Mouse (Mus musculus) layer of hippocampus, postnatal 36 days (tissue): ENCODE results near the gene Ggn. TPM values are rescaled to one million over a fixed set of nuclear protein-coding genes. Genes with fewer than 3 reads are reported as not detected.
"Not testable (repeated sequence)": the region's sequence is repeated elsewhere in the genome, so short reads cannot be mapped to it uniquely, and the experiment has no call there.

Experiments
- DNase-seq, 2 experiments: peaks; one replicate each; pipeline ENCODE4 v3.0.0; 2022
- total RNA-seq, 2 experiments: library from RNA; stranded (reverse); gene quantifications; 2 replicates each; pipeline ENCODE4 v1.2.3; 2021

Gene Ggn
- total RNA-seq, 2 experiments from 2014 or later: 0.76 to 0.77 TPM

DNA sequence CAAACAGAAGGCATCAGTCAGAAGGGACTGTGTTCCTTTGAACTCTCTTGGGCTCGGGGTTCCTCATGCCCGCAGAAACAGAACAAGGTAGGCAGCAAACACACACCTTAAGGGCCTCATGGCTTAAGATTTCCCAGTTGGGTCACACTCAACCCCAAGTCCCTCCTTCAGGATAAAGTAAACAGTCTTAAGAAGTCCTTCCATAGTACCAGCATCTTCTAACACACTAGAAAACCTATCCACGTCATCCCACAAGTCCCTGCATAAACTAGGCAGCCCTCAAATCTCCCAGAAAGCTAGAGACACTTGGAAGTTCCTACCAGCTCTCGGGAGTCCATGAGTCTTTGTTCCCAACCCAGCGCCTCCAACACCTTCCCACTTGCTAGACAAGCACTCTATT, 7.7 kb upstream of the Ggn start:
- no peak for DNase-seq

- DNase-seq: no peak
These were observed 7.1 kb upstream of the Ggn start for GRCm38 (mm10) chr7:29162750-29163525.

GRCm38 (mm10) chr7:29167656-29168055, 2.4 kb upstream of the Ggn start:
- no peak for DNase-seq

DNA sequence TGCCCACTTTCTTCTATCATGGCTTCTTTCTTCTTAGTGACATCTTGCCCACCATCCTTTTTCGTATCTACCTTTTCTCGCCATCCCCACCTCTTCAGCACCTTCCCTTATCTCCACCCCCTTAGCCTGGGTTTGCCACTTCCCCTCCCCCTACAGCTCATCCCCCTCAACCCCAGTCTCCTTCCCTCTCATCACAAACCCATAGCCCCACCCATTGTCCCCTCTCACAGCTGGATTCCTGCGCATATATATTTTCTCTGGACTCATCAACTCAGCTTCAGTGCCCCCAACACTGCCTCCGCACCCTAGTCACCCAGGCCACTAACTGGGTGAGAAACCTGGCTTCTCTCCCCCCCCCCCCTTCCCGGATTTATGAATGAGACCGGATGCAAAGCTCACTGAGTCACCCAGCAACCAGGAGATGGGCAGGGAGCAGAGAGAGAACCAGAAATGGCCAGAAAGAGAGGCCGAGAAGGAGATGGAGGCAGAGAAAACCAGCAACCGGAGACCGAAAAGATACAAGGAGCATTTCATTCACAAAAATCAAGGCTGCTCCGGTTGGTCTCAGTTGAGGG, 1.8 kb upstream of the Ggn start:
- no peak for DNase-seq

- DNase-seq: peak in 1 of 2 experiments; percentile 33
These were observed 1.2 kb upstream of the Ggn start for GRCm38 (mm10) chr7:29168791-29169230.

DNA sequence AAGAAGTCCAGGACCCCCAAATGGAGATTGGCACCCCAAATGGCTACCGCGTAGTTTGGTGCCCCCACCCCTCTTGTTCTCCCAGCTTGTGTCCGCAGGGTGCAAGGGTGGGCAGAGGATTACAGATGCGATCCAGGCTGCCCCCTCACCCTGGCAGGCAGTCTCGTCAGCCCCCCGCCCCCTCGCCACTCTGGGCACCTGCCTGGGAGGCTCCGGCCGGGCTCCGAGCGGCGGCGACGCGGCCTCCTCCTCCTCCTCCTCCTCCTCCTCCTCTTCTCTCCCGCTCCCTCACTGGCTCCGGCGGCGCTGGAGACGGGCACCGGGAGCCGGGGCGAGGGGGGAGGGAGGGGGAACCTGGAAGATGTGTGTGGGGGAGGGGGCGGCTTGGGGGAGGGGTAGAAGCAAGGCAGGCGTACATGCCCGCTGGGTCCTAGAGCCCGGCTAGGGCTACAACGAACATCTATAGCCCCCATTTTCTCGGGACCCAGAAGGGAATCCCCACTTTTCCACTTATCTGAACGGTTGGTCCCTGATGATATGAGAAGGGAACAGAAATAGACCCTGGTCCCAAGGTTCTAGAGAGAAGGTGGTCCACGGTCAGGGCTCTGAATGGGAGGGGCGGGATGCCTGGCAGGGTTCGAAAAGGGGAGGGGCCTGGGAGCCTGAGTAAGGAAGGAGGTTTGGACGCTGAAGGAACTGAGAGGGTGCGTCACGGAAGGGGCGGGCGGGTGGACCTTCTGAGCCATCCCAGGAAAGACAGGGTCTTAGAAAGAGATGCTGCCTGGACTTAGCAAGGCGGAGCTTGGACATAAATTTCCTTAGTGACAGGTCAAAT, 562 bp upstream of the Ggn start:
- DNase-seq: peak; percentile 80 to 81

DNA sequence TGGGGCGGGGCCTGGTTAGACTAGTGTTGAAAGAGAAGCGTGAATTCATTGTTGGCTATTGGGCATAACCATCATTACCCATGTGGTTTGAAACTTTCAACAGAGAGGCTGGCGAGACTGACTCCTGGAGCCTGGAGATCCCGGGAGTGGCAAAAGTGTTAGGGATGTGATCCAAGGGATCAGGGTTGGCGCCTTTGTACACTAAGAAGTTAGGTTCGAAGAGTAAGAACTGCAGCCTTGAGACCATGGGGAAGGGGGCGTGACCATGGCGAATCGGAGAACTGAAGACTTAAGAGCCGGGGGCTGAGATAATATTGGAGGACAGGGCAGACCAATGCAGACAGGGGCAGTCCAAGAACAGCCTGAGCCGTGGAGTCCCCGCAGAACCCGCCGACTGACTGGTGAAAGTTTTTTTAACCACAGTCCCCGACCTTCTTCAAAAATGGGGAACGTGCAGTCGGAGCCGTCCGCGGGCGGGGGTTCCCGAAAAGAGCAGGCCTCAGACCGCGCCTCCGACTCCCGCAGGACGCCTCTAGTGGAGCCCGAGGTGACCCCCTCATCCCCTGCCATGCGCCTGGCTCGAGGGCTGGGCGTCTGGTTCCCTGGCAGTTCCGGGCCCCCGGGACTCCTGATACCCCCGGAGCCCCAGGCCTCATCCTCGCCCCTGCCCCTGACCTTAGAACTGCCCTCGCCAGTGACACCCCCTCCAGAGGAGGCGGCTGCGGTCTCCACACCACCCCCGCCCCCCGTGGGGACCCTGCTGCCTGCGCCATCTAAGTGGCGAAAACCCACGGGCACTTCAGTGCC, 948 bp downstream of the Ggn start:
- no peak for DNase-seq

GRCm38 (mm10) chr7:29171562-29172097, 1.6 kb downstream of the Ggn start:
- no peak for DNase-seq

DNA sequence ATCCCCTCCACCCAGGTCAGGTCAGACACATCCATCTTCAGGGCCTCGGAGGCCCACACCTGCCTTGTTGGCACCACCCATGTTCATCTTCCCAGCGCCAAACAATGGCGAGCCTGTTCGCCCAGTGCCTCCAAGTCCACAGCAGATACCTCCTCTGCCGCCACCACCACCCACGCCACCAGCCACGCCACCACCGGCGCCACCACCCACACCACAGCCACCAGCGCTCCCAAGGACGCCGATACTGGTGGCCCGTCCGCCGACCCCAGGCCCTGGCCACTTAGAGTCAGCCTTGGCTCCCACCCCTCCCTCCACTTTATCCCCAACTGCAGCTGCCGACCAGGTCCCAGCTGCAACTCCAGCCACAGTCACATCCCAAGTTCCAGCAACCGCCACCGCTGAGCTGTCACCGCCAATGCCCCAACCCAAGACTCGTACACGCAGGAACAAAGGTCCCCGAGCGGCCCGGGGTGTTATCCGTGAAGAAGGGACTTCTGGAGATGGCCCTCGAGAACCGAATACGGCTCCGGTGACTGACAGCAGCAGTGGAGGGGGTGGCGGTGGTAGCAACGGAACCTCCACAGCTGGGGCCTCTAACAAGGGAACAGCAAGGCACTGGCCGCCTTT, 2.5 kb downstream of the Ggn start:
- DNase-seq: no peak

- no peak for DNase-seq
These were observed 8.1 kb downstream of the Ggn start for GRCm38 (mm10) chr7:29178106-29178505.

DNA sequence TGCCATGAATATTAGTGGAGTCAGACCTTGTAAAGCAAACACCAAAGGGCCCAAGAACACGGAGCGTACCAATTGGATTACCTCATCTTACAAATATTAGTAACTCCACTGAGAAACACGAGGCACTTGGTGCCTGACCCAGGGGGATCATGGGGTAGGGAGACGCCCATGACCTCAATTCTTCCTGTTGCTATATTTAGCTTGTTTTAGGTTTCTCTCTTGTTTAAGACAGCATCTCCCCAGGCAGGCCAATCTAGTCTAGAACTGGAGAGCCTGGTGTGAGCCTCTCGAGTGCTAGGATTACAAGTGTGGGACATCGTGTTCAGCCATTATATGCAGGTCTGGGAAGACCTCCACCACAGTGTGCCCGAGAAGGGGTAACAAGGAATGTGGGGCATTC, 9.3 kb downstream of the Ggn start:
- DNase-seq: no peak

DNA sequence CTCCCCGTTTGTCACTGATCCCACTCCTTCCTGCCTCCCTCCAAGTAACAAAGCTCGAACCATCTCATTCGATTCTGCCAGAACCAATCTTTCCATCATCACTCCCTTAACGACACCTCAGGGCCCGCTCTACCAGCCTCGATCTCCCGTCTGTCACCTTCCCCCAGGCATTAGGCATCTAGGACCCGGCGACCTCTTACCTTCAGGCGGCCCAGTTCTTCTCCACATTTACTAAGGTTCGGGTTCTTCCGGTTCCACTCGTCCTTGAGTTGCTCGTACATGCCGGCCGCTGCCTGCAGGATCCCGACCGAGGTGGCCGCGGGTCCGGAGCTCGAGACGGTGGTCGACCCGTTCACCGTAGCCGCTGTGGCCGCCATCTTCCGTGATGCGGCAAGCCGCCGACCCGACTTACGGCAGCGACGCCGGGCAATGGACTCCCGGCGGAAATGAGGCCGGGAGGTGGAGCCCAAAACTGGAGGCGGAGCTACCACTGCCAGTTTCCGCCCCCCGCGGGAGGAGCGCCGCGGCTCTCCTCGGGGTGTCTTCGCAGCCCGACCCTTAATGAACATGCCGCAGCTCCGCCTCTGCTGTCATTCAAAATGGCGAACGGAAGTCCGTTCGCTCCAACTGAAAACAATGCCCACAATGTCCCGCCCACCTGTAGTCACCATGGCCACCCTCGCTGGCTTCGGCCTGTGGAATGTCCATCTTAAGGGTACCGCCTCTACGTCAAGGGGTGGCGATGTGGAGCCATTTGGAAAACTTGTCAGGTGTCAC, 10.3 kb downstream of the Ggn start, which contains the start of gene Psmd8:
Gene Psmd8 (minus strand): TSS at position 625 of the 777 bp plus-strand sequence.
- peak; percentile 95 to 96 for DNase-seq

DNA sequence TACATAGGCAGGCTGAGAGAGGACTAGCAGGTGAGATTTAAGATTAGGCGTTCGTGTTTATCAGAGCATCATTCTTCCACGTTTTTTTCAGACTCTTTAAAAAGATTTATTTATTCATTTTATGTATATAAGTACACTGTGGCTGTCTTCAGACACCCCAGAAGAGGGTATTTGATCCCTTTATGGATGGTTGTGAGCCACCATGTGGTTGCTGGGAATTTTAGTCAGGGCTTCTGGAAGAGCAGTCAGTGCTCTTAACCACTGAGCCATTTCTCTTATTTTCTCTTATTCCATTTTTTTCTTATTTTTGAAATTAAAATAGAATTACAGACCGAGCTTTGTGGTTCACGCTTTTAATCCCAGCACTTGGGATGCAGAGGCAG, 10.8 kb downstream of the Ggn start:
- no peak for DNase-seq

GRCm38 (mm10) chr7:29181323-29181722, 11.3 kb downstream of the Ggn start:
- not testable (repeated sequence) for DNase-seq

- not testable (repeated sequence) for DNase-seq
These were observed 24.2 kb downstream of the Ggn start for GRCm38 (mm10) chr7:29194230-29194629.

- no peak for DNase-seq
These were observed 32.6 kb downstream of the Ggn start for GRCm38 (mm10) chr7:29202577-29202976.

DNA sequence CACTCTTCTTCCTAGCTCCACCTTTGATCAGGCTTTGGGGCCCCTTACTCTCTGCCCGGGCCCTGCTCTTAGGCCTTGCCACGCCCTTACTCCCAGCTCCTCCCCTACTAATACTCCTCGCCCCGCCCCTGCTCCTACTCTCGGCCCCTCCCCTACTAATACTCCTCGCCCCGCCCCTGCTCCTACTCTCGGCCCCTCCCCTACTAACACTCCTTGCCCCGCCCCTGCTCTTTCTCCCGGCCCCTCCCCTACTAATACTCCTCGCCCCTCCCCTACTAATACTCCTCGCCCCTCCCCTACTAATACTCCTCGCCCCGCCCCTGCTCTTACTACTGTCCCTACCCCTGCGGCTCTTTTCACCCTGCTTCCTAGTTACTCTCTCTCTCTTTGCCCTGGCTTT, 41.0 kb downstream of the Ggn start:
- DNase-seq: not testable (repeated sequence)

- peak; percentile 45 to 49 for DNase-seq
These were observed 41.6 kb downstream of the Ggn start for GRCm38 (mm10) chr7:29211415-29212198.

GRCm38 (mm10) chr7:29212199-29212765, 42.3 kb downstream of the Ggn start:
- no peak for DNase-seq
